Mouse (Mus musculus) lung, postnatal 36 days (tissue): ENCODE results near the gene Gm29776.

ENCODE experiments used
- DNase-seq: peaks from one replicate; pipeline ENCODE4 v3.0.0; 2022; ENCODE audit warnings: mixed read lengths

Gene Gm29776

GRCm38 (mm10) chr14:54698733-54699132, at the start of gene Gm29776:
TSS of gene Gm29776 (minus strand) at chr14:54698833.
- DNase-seq, result no peak

- DNase-seq, result no peak
Observed at GRCm38 (mm10) chr14:54746038-54746437, 47.4 kb upstream of the Gm29776 start.

- DNase-seq, result no peak
Observed at GRCm38 (mm10) chr14:54744473-54744872, 45.8 kb upstream of the Gm29776 start.

- peak; percentile 31 for DNase-seq
Observed at GRCm38 (mm10) chr14:54742375-54742774, 43.7 kb upstream of the Gm29776 start.

GRCm38 (mm10) chr14:54741721-54742120, 43.1 kb upstream of the Gm29776 start:
- DNase-seq, result no peak

- no peak for DNase-seq
Observed at GRCm38 (mm10) chr14:54737634-54738033, 39.0 kb upstream of the Gm29776 start.

GRCm38 (mm10) chr14:54736555-54737552, 38.2 kb upstream of the Gm29776 start:
- DNase-seq, result no peak

GRCm38 (mm10) chr14:54735221-54735620, 36.6 kb upstream of the Gm29776 start:
- DNase-seq, result no peak

- no peak for DNase-seq
Observed at GRCm38 (mm10) chr14:54734004-54734403, 35.4 kb upstream of the Gm29776 start.

- no peak for DNase-seq
Observed at GRCm38 (mm10) chr14:54732206-54732605, 33.6 kb upstream of the Gm29776 start.

- DNase-seq, result no peak
Observed at GRCm38 (mm10) chr14:54730305-54730704, 31.7 kb upstream of the Gm29776 start.

- no peak for DNase-seq
Observed at GRCm38 (mm10) chr14:54728823-54729653, 30.4 kb upstream of the Gm29776 start.

- no peak for DNase-seq
Observed at GRCm38 (mm10) chr14:54727565-54727964, 28.9 kb upstream of the Gm29776 start.

GRCm38 (mm10) chr14:54724049-54724448, 25.4 kb upstream of the Gm29776 start:
- no peak for DNase-seq

- no peak for DNase-seq
Observed at GRCm38 (mm10) chr14:54721711-54722110, 23.1 kb upstream of the Gm29776 start.

GRCm38 (mm10) chr14:54720654-54721350, 22.2 kb upstream of the Gm29776 start:
- no peak for DNase-seq

- DNase-seq, result no peak
Observed at GRCm38 (mm10) chr14:54720041-54720440, 21.4 kb upstream of the Gm29776 start.

- DNase-seq, result no peak
Observed at GRCm38 (mm10) chr14:54715402-54715801, 16.8 kb upstream of the Gm29776 start.

GRCm38 (mm10) chr14:54714617-54715081, 16.0 kb upstream of the Gm29776 start:
- no peak for DNase-seq

- peak; percentile 87 for DNase-seq
Observed at GRCm38 (mm10) chr14:54714121-54714520, 15.5 kb upstream of the Gm29776 start.

GRCm38 (mm10) chr14:54712861-54713260, 14.2 kb upstream of the Gm29776 start:
- DNase-seq, result peak; percentile 45

GRCm38 (mm10) chr14:54712074-54712473, 13.4 kb upstream of the Gm29776 start, which contains the start of gene Cebpe:
TSS of gene Cebpe (minus strand) at chr14:54712174.
- no peak for DNase-seq

GRCm38 (mm10) chr14:54709054-54709453, 10.4 kb upstream of the Gm29776 start:
- no peak for DNase-seq
